Comparison of ENCODE assay signal across 8 mouse cellular contexts in the genomic region with DNA sequence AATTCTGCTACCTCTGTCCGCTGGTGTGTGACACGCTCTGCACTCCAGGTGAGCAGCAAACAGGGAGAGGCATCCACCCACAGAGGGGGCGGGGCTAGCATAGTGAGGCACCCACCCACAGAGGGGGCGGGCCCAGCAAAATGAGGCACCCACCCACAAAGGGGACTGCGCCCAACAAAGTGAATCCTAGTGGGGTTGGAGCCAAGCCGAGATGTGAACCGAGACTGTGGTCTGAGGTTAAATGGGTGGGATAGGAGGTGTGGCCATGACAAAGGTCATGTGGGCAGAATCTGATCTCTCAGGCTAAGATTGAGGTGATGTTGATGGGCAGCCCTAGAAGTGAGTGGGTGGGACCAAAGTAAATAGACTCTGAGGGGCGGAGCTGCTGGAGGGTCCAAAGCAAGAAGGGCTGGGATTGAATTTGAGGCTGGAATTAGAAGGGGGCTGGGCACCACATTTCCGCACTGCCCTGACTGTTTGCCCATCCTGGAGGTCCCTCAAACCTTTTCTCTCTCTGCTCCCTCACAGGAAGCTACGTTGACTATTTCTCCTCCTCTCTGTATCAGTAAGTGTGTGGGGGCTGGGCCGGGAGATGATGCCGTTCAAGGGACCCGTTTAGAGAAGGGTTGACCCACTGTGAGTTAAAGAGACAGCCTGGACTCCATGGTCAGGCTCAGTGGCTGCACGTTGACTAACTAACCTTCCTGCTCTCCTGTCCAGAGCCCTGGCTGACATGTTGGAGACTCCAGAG. TPM values are rescaled to one million over a fixed set of nuclear protein-coding genes. Genes with fewer than 3 reads are reported as not detected.
DNase-seq lines count a peak whose midpoint lies in the region; ATAC-seq and TF ChIP-seq lines count a peak whose summit lies in the region.

No protein-coding gene starts in this region.

- peak overlapping the region; percentile 95 for H3K4me2 ChIP-seq in embryonic facial prominence, embryonic 11.5 days (ENCODE audit: low read depth, low read length)

- DNase-seq in right cerebral cortex, adult 2 months (ENCODE audit: low spot score in 2 of 2) = peak; percentile 45 to 47
- no peak for DNase-seq in right cerebral cortex, postnatal 36 days (ENCODE audit: low spot score in 2 of 2)
- peak; percentile 65 for DNase-seq in embryonic facial prominence, embryonic 11.5 days (ENCODE audit: low spot score)
- peak; percentile 50 for DNase-seq in kidney, adult 18-20 months
- peak; percentile 60 for DNase-seq in lung, adult 2 months
- peak; percentile 48 for DNase-seq in retina, postnatal 1 day
- DNase-seq in layer of hippocampus, postnatal 25 days (ENCODE audit: extremely low spot score in 1 of 2, low spot score in 1 of 2) = no peak
- no peak for DNase-seq in spleen, adult 18-20 months

- ATAC-seq in embryonic facial prominence, embryonic 11.5 days (replicated peaks; ENCODE audit: insufficient number of reproducible peaks, low FRiP score, low TSS enrichment, low read depth) = 0 out of 2 replicates have a peak, but pooled peaks have one; percentile 2

- H3K27me3 ChIP-seq in embryonic facial prominence, embryonic 11.5 days (ENCODE audit: control insufficient read depth, insufficient read depth, low read length) = peaks cover 3% of the 10 kb centered on the region; the same call in 1 of the 2 replicates

- WGBS in embryonic facial prominence, embryonic 11.5 days = under 1% methylated on average over 14 of the region's 14 CpGs
- WGBS in lung, adult 2 months = 8% methylated on average over 14 of the region's 14 CpGs

- no peaks in the 10 kb centered on the region for H3K36me3 ChIP-seq in embryonic facial prominence, embryonic 11.5 days (replicated peaks; ENCODE audit: control insufficient read depth, insufficient read depth, low read depth, low read length)

- H3K27ac ChIP-seq in embryonic facial prominence, embryonic 11.5 days (replicated peaks; ENCODE audit: low read depth, low read length) = no peak overlapping the region

- no peaks in the 10 kb centered on the region for H3K9me3 ChIP-seq in embryonic facial prominence, embryonic 11.5 days (replicated peaks; ENCODE audit: control insufficient read depth, low read length)

- H3K9ac ChIP-seq in embryonic facial prominence, embryonic 11.5 days (replicated peaks; ENCODE audit: low read length) = peak overlapping the region; percentile 76

- no peak for TF ChIP-seq CTCF in lung, adult 2 months (IDR thresholded peaks at IDR 0.05; ENCODE audit: insufficient read depth, low read length)

- no peak for TF ChIP-seq POLR2A in lung, adult 2 months (IDR thresholded peaks at IDR 0.05; ENCODE audit: borderline replicate concordance, extremely low read depth, low read depth, low read length)

- peak overlapping the region; percentile 54 for H3K4me3 ChIP-seq in embryonic facial prominence, embryonic 11.5 days (ENCODE audit: low read depth, low read length)
- H3K4me3 ChIP-seq in lung, adult 2 months (replicated peaks; ENCODE audit: extremely low read depth, low read depth, low read length) = no peak overlapping the region

- H3K4me1 ChIP-seq in embryonic facial prominence, embryonic 11.5 days (ENCODE audit: control insufficient read depth, insufficient read depth, low read length) = peaks cover 2% of the 10 kb centered on the region; the same call in 1 of the 2 replicates
- peaks cover 15% of the 10 kb centered on the region for H3K4me1 ChIP-seq in lung, adult 2 months (ENCODE audit: control insufficient read depth, insufficient read depth, low read length)

RNA-seq across cellular contexts. Expression of gene Hrc, which starts 3.2 kb away (rescaled TPM):
- polyA plus RNA-seq in embryonic facial prominence, embryonic 11.5 days (2014; fragmentation: Nextera tagmentation; extraction: Ambion mirVana) = 0.33 and 0.34 TPM in 2 replicates
- polyA plus RNA-seq in lung, adult 2 months (2012; rRNA removed) = 2.4 and 10.0 TPM in 2 replicates
- under 1 TPM in 1 of 2 experiments, not detected in 1; 0.17 TPM for total RNA-seq in layer of hippocampus, postnatal 25 days (2021)

RNA-seq across cellular contexts. Expression of gene Trpm4, which starts 4.8 kb away (rescaled TPM):
- 5.0 and 7.2 TPM in 2 replicates for polyA plus RNA-seq in embryonic facial prominence, embryonic 11.5 days (2014; fragmentation: Nextera tagmentation; extraction: Ambion mirVana)
- 41.8 and 44.8 TPM in 2 replicates for polyA plus RNA-seq in lung, adult 2 months (2012; rRNA removed)
- total RNA-seq in layer of hippocampus, postnatal 25 days (2021) = 10 to 100 TPM; 14.1 to 18.5 TPM

RNA-seq across cellular contexts. Expression of gene Ppfia3, which starts 28.5 kb away (rescaled TPM):
- polyA plus RNA-seq in embryonic facial prominence, embryonic 11.5 days (2014; fragmentation: Nextera tagmentation; extraction: Ambion mirVana) = 7.4 TPM in 2 replicates
- polyA plus RNA-seq in lung, adult 2 months (2012; rRNA removed) = 1.2 and 3.7 TPM in 2 replicates
- total RNA-seq in layer of hippocampus, postnatal 25 days (2021) = 100 to 1,000 TPM; 129 to 134 TPM

RNA-seq across cellular contexts. Expression of gene Lin7b, which starts 32.0 kb away (rescaled TPM):
- 0.77 and 0.86 TPM in 2 replicates for polyA plus RNA-seq in embryonic facial prominence, embryonic 11.5 days (2014; fragmentation: Nextera tagmentation; extraction: Ambion mirVana)
- polyA plus RNA-seq in lung, adult 2 months (2012; rRNA removed) = 1.4 and 2.2 TPM in 2 replicates
- 100 to 1,000 TPM; 151 to 155 TPM for total RNA-seq in layer of hippocampus, postnatal 25 days (2021)

RNA-seq across cellular contexts. Expression of gene Snrnp70, which starts 57.2 kb away (rescaled TPM):
- polyA plus RNA-seq in embryonic facial prominence, embryonic 11.5 days (2014; fragmentation: Nextera tagmentation; extraction: Ambion mirVana) = 71.6 and 75.0 TPM in 2 replicates
- polyA plus RNA-seq in lung, adult 2 months (2012; rRNA removed) = 240 and 319 TPM in 2 replicates
- 100 to 1,000 TPM; 288 to 443 TPM for total RNA-seq in layer of hippocampus, postnatal 25 days (2021)

Comparison
In these comparisons a context has a peak if more than half of its experiments do, and no peak if none do; other contexts are left out.
1. DNase-seq: peak in right cerebral cortex, adult 2 months (2 of 2), embryonic facial prominence, embryonic 11.5 days (single experiment), kidney, adult 18-20 months (single experiment), lung, adult 2 months (single experiment) and retina, postnatal 1 day (single experiment); none in right cerebral cortex, postnatal 36 days (0 of 2), layer of hippocampus, postnatal 25 days (0 of 2) and spleen, adult 18-20 months (0 of 2).